Mouse (Mus musculus): Measurements from ENCODE around the gene Izumo2. TPM values are rescaled to one million over a fixed set of nuclear protein-coding genes. Genes with fewer than 3 reads are reported as not detected.

Izumo2 gene
- not detected in 2 replicates for polyA plus RNA-seq (2016; fragmentation: Nextera tagmentation; extraction: Ambion mirVana)

DNA sequence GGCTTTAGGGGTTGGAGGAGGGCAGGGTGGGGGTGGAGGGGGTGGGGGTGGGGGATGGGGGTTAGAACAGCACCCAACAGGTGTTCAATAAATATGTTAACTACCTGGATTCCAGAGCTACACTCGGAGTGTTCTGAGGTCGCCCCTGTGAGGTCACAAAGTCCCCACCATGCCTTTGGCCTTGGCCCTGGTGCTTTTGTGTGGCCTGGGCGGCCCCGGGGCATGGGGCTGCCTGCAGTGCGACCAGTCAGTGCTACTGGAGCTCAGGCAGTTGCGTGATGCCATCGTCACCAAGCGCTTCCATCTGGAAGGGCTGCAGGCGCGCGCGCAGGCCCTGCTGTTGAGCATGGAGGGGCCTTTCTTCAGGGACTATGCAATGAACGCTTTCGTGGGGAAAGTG lies at the start of gene Izumo2:
Gene Izumo2, plus strand, starts transcription at position 169 of the 400 bp plus-strand sequence.
- H3K4me3 ChIP-seq = no peak within 1 kb of the TSS
- 70% methylated on average over 14 of the region's 14 CpGs for WGBS
- H3K27ac ChIP-seq = no peak within 1 kb of the TSS
- no peak for DNase-seq (ENCODE audit: low spot score)
- no peaks in the 10 kb centered on the region for H3K27me3 ChIP-seq (ENCODE audit: insufficient read depth, poor library complexity, severe bottlenecking)
- no peaks in the 10 kb centered on the region for H3K36me3 ChIP-seq
- H3K4me1 ChIP-seq = no peaks in the 10 kb centered on the region
- no peaks in the 10 kb centered on the region for H3K9me3 ChIP-seq

DNA sequence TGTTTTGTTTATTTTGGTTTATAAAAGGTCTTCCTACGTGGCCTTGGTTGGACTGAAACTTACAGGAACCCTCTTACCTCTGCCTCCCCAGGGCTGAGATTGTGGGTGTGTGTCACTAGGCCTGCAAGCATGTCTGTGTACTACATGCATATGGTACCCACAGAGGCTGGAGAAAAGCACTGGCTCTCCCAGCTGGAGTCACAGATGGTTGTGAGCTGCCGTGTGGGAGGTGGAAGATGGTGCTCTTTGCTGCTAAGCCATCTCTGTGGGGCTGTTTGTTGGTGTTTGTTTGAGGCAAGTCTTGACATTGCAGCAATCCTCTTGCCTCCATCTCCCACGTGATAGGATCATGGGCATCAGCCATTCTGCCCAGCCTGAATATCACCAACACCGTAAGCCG lies 47.3 kb upstream of the Izumo2 start:
- H3K36me3 ChIP-seq = no peaks in the 10 kb centered on the region
- DNase-seq (ENCODE audit: low spot score) = no peak
- H3K4me3 ChIP-seq = no peak overlapping the region
- no peaks in the 10 kb centered on the region for H3K4me1 ChIP-seq
- H3K27ac ChIP-seq = no peak overlapping the region
- 78% methylated on average over 5 of the region's 5 CpGs for WGBS
- H3K9me3 ChIP-seq = no peaks in the 10 kb centered on the region
- peaks cover 22% of the 10 kb centered on the region; the same call in 1 of the 2 replicates for H3K27me3 ChIP-seq (ENCODE audit: insufficient read depth, poor library complexity, severe bottlenecking)

DNA sequence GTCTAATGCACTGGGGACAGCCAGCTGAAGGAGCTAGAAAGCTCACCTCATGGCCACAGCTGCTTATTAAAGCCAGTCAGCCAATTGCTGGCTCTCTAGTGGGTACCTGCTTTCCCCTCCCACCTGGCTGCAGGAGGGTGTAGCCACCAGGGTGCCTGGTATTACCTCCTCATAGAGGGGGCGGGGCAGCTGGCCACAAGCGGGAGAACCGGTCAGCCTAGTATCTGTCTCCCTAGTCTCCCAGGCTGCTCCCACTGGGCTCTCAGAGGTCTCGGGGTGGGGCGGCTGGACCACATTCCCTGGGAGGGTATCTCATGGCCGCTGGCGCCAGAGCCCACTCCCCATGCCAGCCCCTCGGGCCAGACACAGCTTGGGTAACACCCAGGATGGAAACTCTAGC lies 46.4 kb upstream of the Izumo2 start:
- Histone ChIP-seq H3K36me3 (no peaks in the 10 kb centered on the region), H3K27ac (no peak overlapping the region; the same call in 1 of the 2 replicates), H3K27me3 (ENCODE audit: insufficient read depth, poor library complexity, severe bottlenecking) (peaks cover 25% of the 10 kb centered on the region; the same call in 1 of the 2 replicates), H3K9me3 (no peaks in the 10 kb centered on the region), H3K4me1 (no peaks in the 10 kb centered on the region), H3K4me3 (no peak overlapping the region)
- DNase-seq (ENCODE audit: low spot score) = no peak
- WGBS = 8% methylated on average over 8 of the region's 8 CpGs

DNA sequence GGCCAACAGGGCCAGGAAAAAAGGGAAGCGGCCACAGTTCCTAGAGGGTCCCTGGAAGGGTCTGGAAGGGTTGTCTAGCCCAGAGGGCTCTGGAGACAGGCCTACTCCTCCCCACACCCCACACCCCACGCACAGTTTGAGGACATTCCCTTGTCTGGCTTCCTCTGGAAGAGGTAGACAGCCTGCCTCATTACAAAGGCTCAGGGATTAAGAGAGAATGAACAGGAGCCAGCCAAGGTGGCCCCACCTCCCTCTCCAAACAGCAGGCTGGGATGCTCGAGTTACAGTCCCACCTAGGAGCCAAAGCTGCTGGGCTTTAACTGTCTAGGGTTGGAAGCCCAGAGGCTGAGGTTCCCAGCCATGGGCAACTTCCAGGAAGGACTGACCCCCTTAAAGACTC lies 46.0 kb upstream of the Izumo2 start:
- Histone ChIP-seq H3K4me3 (no peak overlapping the region), H3K9me3 (no peaks in the 10 kb centered on the region), H3K27me3 (ENCODE audit: insufficient read depth, poor library complexity, severe bottlenecking) (peaks cover 29% of the 10 kb centered on the region; the same call in 1 of the 2 replicates), H3K27ac (no peak overlapping the region; the same call in 1 of the 2 replicates), H3K36me3 (no peaks in the 10 kb centered on the region), H3K4me1 (no peaks in the 10 kb centered on the region)
- DNase-seq (ENCODE audit: low spot score) = no peak
- WGBS = 8% methylated on average over 3 of the region's 3 CpGs

DNA sequence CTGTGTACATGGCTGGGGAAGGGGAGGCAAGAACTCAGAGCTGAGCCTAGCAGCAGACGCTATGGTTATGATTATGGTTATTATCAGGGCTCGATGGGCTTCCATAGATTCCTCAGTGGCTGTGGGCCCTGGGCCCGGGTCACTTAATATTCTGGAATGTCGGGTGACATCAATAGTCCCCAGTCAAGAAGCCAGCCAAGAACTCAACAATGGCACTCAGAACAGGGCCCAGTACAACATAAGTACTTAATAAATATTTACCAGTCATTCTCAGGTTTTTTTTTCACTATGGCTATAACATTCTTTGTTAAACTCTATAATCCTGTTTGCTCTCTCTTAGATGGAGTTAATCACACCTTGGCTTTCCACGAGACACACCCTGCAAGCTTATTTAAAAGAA lies 45.0 kb upstream of the Izumo2 start:
- Histone ChIP-seq H3K9me3 (no peaks in the 10 kb centered on the region), H3K4me1 (no peaks in the 10 kb centered on the region), H3K27me3 (ENCODE audit: insufficient read depth, poor library complexity, severe bottlenecking) (peaks cover 39% of the 10 kb centered on the region; the same call in 1 of the 2 replicates), H3K36me3 (no peaks in the 10 kb centered on the region), H3K4me3 (no peak overlapping the region), H3K27ac (no peak overlapping the region)
- DNase-seq (ENCODE audit: low spot score) = no peak
- WGBS = 74% methylated on average over 5 of the region's 5 CpGs

DNA sequence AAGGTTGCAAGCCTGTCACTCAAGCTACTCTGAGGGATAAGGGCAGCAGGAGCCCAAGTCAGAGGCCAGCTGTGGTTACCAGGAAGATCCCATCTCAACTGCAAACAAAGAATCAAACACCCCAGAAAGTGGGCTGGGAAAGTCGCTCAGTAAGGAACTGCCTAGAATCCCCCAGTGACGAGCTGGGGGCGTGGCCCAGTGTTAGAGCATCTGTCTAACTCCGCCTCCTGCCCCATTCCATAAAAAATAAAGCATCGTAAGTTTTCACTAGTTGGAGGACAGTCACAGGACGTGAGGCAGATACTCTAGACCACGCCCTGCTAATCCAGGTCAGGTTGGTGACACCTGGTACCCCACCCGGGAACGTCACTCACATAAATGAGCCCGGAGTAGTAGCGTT lies 43.8 kb upstream of the Izumo2 start:
- no peak for DNase-seq (ENCODE audit: low spot score)
- Histone ChIP-seq H3K4me3 (no peak overlapping the region), H3K4me1 (no peaks in the 10 kb centered on the region), H3K27me3 (ENCODE audit: insufficient read depth, poor library complexity, severe bottlenecking) (peaks cover 50% of the 10 kb centered on the region), H3K27ac (no peak overlapping the region), H3K9me3 (no peaks in the 10 kb centered on the region), H3K36me3 (no peaks in the 10 kb centered on the region)
- 33% methylated on average over 11 of the region's 11 CpGs for WGBS

DNA sequence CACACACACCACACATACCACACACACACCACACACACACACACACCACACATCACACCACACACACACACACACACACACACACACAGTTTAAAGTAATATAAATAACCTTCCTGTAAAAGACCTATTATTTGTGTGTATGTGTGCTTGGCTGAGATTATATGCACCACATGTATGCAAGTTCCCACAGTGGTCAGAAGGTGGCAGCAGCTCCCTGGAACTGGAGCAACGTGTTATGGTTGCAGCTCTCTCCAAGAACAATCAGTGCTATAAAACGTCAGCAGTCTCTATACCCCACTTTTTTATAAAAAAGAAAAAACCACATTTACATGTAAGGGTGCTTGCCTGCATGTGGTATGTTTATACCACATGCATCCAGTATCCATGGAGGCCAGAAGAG lies 42.1 kb upstream of the Izumo2 start:
- H3K4me1 ChIP-seq = peaks cover 10% of the 10 kb centered on the region
- DNase-seq (ENCODE audit: low spot score) = no peak
- no peak overlapping the region for H3K27ac ChIP-seq
- no peaks in the 10 kb centered on the region for H3K36me3 ChIP-seq
- H3K4me3 ChIP-seq = no peak overlapping the region
- 75% methylated on average over 2 of the region's 2 CpGs for WGBS
- peaks cover 67% of the 10 kb centered on the region for H3K27me3 ChIP-seq (ENCODE audit: insufficient read depth, poor library complexity, severe bottlenecking)
- no peaks in the 10 kb centered on the region for H3K9me3 ChIP-seq

DNA sequence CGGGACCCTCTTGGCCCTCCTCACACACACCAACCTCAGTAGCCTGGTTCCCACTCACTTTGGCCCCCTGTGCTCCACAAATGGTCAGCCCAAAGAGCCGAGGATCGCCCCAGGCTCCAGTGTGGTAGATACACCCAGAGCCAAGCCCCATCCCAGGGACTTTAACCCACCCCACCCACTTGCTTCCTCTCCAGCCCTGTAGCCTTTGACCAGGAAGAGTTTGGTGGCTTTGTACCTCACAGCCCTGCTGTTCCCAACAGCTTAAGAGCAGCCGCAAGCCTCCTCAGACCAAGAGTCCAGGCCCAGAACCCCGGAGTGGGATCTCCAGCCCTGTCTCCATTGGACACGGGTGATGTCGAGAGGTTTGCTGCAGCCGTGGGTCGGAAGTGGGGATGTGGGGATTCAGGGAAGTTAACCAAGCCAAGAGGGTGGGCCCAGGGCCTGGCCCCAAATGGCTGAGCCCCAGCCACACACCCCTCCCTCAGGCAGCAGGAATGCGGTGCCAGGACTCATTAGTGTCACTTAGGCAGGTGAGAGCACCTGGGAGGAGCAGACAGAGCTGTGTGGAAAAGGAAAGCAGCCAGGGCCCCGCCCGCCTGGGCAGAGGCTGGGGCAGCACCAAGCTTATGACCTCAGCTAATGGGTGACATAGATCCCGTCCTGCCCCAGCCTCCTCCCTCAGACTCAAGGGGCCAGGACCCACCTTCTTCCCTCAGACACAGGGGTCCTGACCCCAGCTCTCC lies 40.4 kb upstream of the Izumo2 start:
- Histone ChIP-seq H3K27me3 (ENCODE audit: insufficient read depth, poor library complexity, severe bottlenecking) (peaks cover 62% of the 10 kb centered on the region), H3K9me3 (no peaks in the 10 kb centered on the region), H3K4me3 (no peak overlapping the region), H3K27ac (no peak overlapping the region), H3K4me1 (peaks cover 10% of the 10 kb centered on the region), H3K36me3 (no peaks in the 10 kb centered on the region)
- DNase-seq (ENCODE audit: low spot score) = no peak
- WGBS = 64% methylated on average over 13 of the region's 13 CpGs

DNA sequence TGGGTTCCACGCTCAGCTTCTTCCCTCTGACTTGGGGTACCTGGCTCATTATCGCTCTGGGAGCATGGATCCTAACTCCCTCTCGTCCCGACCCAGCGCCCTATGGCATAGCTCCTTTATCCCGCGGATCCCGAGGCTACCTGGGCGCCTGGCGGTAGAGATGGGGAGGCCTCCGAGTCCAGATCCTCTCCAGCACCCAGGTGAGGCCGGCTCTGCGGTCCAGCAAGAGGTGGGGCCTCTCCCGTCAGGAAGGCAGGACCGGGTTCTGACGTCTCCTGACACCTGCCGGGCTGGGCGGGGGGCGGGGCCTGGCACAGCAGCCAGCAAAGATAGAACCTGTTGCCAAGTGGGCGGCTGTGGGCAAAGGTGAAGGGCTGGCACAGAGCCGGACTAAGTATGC lies 39.4 kb upstream of the Izumo2 start:
- no peak overlapping the region; the same call in 1 of the 2 replicates for H3K4me3 ChIP-seq

DNA sequence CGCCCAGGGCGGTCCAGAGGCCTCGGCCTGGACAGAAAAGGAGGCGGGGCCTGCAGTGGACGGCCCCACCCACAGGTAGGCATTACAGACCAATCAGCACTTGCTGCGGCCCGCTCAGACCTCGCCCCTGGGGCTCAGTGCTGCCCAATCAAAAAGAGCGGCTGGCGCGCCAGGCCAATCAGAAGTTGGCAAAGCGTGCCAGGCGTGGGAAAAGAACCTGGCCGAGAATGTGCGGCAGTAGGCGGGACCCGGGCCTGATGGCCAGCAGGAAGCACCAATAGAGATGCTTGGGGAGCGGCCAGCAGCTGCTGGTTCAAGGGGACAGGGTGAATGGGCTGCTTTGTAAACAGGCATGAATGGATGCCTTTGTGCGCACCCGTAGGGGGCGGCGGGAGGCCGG lies 37.7 kb upstream of the Izumo2 start, which contains the start of gene Myh14:
Gene Myh14, minus strand, starts transcription at position 41 of the 400 bp plus-strand sequence.
- WGBS = under 1% methylated on average over 23 of the region's 23 CpGs
- Histone ChIP-seq H3K4me3 (peak within 1 kb of the TSS; percentile 52), H3K36me3 (no peaks in the 10 kb centered on the region), H3K9me3 (no peaks in the 10 kb centered on the region), H3K4me1 (peaks cover 10% of the 10 kb centered on the region), H3K27ac (no peak within 1 kb of the TSS), H3K27me3 (ENCODE audit: insufficient read depth, poor library complexity, severe bottlenecking) (peaks cover 52% of the 10 kb centered on the region)
- DNase-seq (ENCODE audit: low spot score) = peak; percentile 93

More for the DNA sequence above, 39.4 kb upstream of the Izumo2 start:
- H3K36me3 ChIP-seq = no peaks in the 10 kb centered on the region
- H3K27ac ChIP-seq = no peak overlapping the region
- H3K9me3 ChIP-seq = no peaks in the 10 kb centered on the region
- WGBS = 15% methylated on average over 21 of the region's 21 CpGs
- H3K4me1 ChIP-seq = peaks cover 10% of the 10 kb centered on the region
- peaks cover 59% of the 10 kb centered on the region for H3K27me3 ChIP-seq (ENCODE audit: insufficient read depth, poor library complexity, severe bottlenecking)
- no peak for DNase-seq (ENCODE audit: low spot score)

DNA sequence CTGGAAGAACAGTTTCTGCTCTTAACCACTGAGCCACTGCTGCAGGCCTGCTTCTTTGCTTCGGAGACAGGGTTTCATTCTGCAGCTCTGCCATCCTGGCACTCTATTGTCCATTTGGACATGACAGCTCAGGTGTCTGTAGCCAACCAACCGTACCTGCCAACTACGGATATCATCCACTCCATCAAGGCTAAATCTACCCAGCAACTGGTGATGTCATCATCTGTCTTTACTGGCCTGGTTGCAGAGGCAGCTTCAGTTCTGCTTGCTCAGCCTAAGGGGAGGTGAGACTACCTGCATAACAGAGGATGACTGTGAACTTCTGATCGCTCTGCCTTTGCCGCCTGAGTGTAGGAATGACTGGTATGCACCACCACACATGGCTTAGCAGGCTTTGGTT lies 36.3 kb upstream of the Izumo2 start:
- H3K27me3 ChIP-seq (ENCODE audit: insufficient read depth, poor library complexity, severe bottlenecking) = peaks cover 49% of the 10 kb centered on the region
- no peaks in the 10 kb centered on the region for H3K36me3 ChIP-seq
- no peak overlapping the region for H3K27ac ChIP-seq
- H3K4me3 ChIP-seq = no peak overlapping the region
- WGBS = 73% methylated on average over 5 of the region's 5 CpGs
- no peaks in the 10 kb centered on the region for H3K9me3 ChIP-seq
- DNase-seq (ENCODE audit: low spot score) = no peak
- H3K4me1 ChIP-seq = peaks cover 10% of the 10 kb centered on the region

DNA sequence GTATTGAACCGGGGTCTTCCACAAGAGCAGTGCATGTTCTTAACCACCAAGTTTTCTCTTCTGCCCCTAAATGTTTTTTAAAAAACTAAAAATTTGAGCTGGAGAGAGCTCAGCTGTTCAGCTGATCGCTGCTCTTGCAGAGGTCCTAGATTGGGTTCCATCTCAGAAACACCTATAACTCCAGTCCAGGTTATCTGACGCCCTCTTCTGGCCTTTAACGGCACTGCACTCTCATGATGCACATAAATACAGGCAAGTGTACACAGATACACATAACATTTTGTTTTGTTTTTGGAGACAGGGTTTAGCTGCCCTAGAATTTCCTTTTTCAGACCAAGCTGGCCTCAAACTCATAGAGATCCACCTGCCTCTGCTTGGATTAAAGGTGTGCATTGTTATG lies 34.0 kb upstream of the Izumo2 start:
- no peak overlapping the region for H3K4me3 ChIP-seq
- H3K27ac ChIP-seq = no peak overlapping the region
- peaks cover 26% of the 10 kb centered on the region for H3K27me3 ChIP-seq (ENCODE audit: insufficient read depth, poor library complexity, severe bottlenecking)
- no peaks in the 10 kb centered on the region for H3K9me3 ChIP-seq
- peaks cover 10% of the 10 kb centered on the region for H3K4me1 ChIP-seq
- WGBS = 61% methylated on average over 4 of the region's 4 CpGs
- H3K36me3 ChIP-seq = no peaks in the 10 kb centered on the region
- DNase-seq (ENCODE audit: low spot score) = no peak

DNA sequence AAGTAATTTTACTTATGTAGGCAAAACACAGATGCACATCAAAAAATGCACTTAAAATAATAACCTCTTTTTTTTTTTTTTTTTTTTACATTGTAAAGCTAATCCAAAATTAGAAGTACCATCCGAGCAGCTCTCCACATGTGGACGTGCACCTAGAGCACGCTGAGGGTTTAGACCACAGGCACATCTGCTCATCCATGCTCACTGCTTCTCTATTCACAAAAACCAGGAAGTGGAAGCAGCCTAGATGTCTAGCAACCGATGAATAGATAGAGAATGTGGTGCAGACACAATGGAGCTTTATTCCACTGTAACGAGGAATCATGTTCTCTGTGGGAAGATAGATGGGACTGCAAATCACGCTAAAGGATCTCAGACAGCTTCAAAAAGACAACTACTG lies 33.4 kb upstream of the Izumo2 start:
- WGBS = 82% methylated on average over 6 of the region's 6 CpGs
- H3K9me3 ChIP-seq = no peaks in the 10 kb centered on the region
- H3K4me3 ChIP-seq = no peak overlapping the region
- DNase-seq (ENCODE audit: low spot score) = no peak
- no peaks in the 10 kb centered on the region for H3K36me3 ChIP-seq
- peaks cover 20% of the 10 kb centered on the region for H3K27me3 ChIP-seq (ENCODE audit: insufficient read depth, poor library complexity, severe bottlenecking)
- no peak overlapping the region for H3K27ac ChIP-seq
- peaks cover 10% of the 10 kb centered on the region for H3K4me1 ChIP-seq

Data from heart, embryonic 10.5 days (tissue).